Mouse (Mus musculus) limb, embryonic 11.5 days (tissue): ENCODE results near the gene Ptgis. TPM values are rescaled to one million over a fixed set of nuclear protein-coding genes. Genes with fewer than 3 reads are reported as not detected.

Experiments
- ATAC-seq: fragments of 200-750 bp; cut with Nextera tagmentation; 2 replicates; pipeline ENCODE4 v1.8.0; 2017; ENCODE audit warnings: low read depth; ENCODE audit not compliant: insufficient number of reproducible peaks, low FRiP score, low TSS enrichment
- DNase-seq: peaks from one replicate; pipeline ENCODE4 v3.0.0-alpha.2; 2015; ENCODE audit warnings: low spot score
- H3K27ac ChIP-seq: fragments of 300-500 bp; sonication (generic); replicated peaks from 2 replicates; pipeline ENCODE4 v1.5.1; 2014; ENCODE audit warnings: low read depth, mild to moderate bottlenecking, low read length
- H3K27me3 ChIP-seq: fragments of 300-500 bp; sonication (generic); 2 replicates; pipeline ENCODE4 v1.6.1; 2014; ENCODE audit warnings: mild to moderate bottlenecking, low read length, mixed read lengths; ENCODE audit not compliant: control insufficient read depth, insufficient read depth
- H3K36me3 ChIP-seq: fragments of 300-500 bp; sonication (generic); 2 replicates; pipeline ENCODE4 v1.6.1; 2014; ENCODE audit warnings: mild to moderate bottlenecking, low read length, moderate library complexity, mixed read lengths; ENCODE audit not compliant: control insufficient read depth, insufficient read depth
- H3K4me1 ChIP-seq: fragments of 300-500 bp; sonication (generic); 2 replicates; pipeline ENCODE4 v1.6.1; 2014; ENCODE audit warnings: low read length, mixed read lengths; ENCODE audit not compliant: control insufficient read depth, insufficient read depth
- H3K4me2 ChIP-seq: fragments of 300-500 bp; sonication (generic); 2 replicates; pipeline ENCODE4 v1.6.1; 2014; ENCODE audit warnings: low read depth, mild to moderate bottlenecking, moderate library complexity; ENCODE audit not compliant: severe bottlenecking
- H3K4me3 ChIP-seq: fragments of 300-500 bp; sonication (generic); 2 replicates; pipeline ENCODE4 v1.5.1; 2014; ENCODE audit warnings: low read depth, low read length
- H3K9ac ChIP-seq: fragments of 300-500 bp; sonication (generic); 2 replicates; pipeline ENCODE4 v1.6.1; 2014; ENCODE audit warnings: mild to moderate bottlenecking, low read length
- H3K9me3 ChIP-seq: fragments of 300-500 bp; sonication (generic); 2 replicates; pipeline ENCODE4 v1.6.1; 2016; ENCODE audit warnings: low read length; ENCODE audit not compliant: control insufficient read depth
- WGBS: fragments of 180-500 bp; shearing (Covaris S2); extraction: QIAGEN DNeasy Blood & Tissue Kit; methylation state at CpG from one replicate; pipeline ENCODE4 v1.1.7; 2014; 5-methylcytosine and 5-hydroxymethylcytosine counted together
- polyA plus RNA-seq: library from polyadenylated mRNA; unstranded; fragments of >200 nt; fragmentation: Nextera tagmentation; extraction: Ambion mirVana; gene quantifications from 2 replicates; pipeline ENCODE4 v1.2.1, GENCODE M21; 2014

Gene Ptgis
- polyA plus RNA-seq, 1 experiment from 2014 or later, result 19.6 TPM

GRCm38 (mm10) chr2:167267531-167268410, 27.4 kb upstream of the Ptgis start:
- Histone ChIP-seq H3K4me1 (no peaks in the 10 kb centered on the region), H3K9me3 (no peaks in the 10 kb centered on the region), H3K4me2 (no peak overlapping the region), H3K36me3 (no peaks in the 10 kb centered on the region), H3K9ac (no peak overlapping the region), H3K4me3 (no peak overlapping the region), H3K27me3 (no peaks in the 10 kb centered on the region), H3K27ac (no peak overlapping the region)
- 82% methylated on average over 14 of the region's 14 CpGs for WGBS
- ATAC-seq (no peak), DNase-seq (no peak)

- Histone ChIP-seq H3K4me2 (no peak overlapping the region), H3K9me3 (no peaks in the 10 kb centered on the region), H3K4me3 (no peak overlapping the region), H3K27me3 (no peaks in the 10 kb centered on the region), H3K27ac (no peak overlapping the region), H3K4me1 (no peaks in the 10 kb centered on the region), H3K9ac (no peak overlapping the region), H3K36me3 (no peaks in the 10 kb centered on the region)
- ATAC-seq, result no peak
- no peak for DNase-seq
- 95% methylated on average over 10 of the region's 10 CpGs for WGBS
Observed at GRCm38 (mm10) chr2:167266231-167266630, 25.8 kb upstream of the Ptgis start.

GRCm38 (mm10) chr2:167265806-167266205, 25.4 kb upstream of the Ptgis start:
- Histone ChIP-seq H3K4me3 (no peak overlapping the region), H3K4me2 (no peak overlapping the region), H3K4me1 (no peaks in the 10 kb centered on the region), H3K36me3 (no peaks in the 10 kb centered on the region), H3K27me3 (no peaks in the 10 kb centered on the region), H3K27ac (no peak overlapping the region), H3K9ac (no peak overlapping the region), H3K9me3 (no peaks in the 10 kb centered on the region)
- DNase-seq, result no peak
- 37% methylated on average over 4 of the region's 5 CpGs for WGBS
- ATAC-seq, result no peak

GRCm38 (mm10) chr2:167265021-167265420, 24.6 kb upstream of the Ptgis start:
- H3K27ac ChIP-seq, result no peak overlapping the region
- no peak overlapping the region for H3K4me2 ChIP-seq
- H3K36me3 ChIP-seq, result no peaks in the 10 kb centered on the region
- ATAC-seq (no peak), DNase-seq (no peak)
- H3K4me3 ChIP-seq, result no peak overlapping the region
- WGBS, result 87% methylated on average over 2 of the region's 2 CpGs
- no peaks in the 10 kb centered on the region for H3K27me3 ChIP-seq
- no peak overlapping the region for H3K9ac ChIP-seq
- no peaks in the 10 kb centered on the region for H3K4me1 ChIP-seq
- no peaks in the 10 kb centered on the region for H3K9me3 ChIP-seq

GRCm38 (mm10) chr2:167263931-167264330, 23.5 kb upstream of the Ptgis start:
- Histone ChIP-seq H3K9ac (no peak overlapping the region), H3K9me3 (no peaks in the 10 kb centered on the region), H3K27me3 (no peaks in the 10 kb centered on the region), H3K27ac (no peak overlapping the region), H3K4me2 (no peak overlapping the region), H3K4me3 (no peak overlapping the region), H3K36me3 (no peaks in the 10 kb centered on the region), H3K4me1 (no peaks in the 10 kb centered on the region)
- DNase-seq (no peak), ATAC-seq (no peak)
- 86% methylated on average over 11 of the region's 11 CpGs for WGBS

GRCm38 (mm10) chr2:167263040-167263810, 22.8 kb upstream of the Ptgis start:
- no peaks in the 10 kb centered on the region for H3K4me1 ChIP-seq
- DNase-seq (no peak), ATAC-seq (no peak)
- no peaks in the 10 kb centered on the region for H3K27me3 ChIP-seq
- H3K9me3 ChIP-seq, result no peaks in the 10 kb centered on the region
- 86% methylated on average over 8 of the region's 8 CpGs for WGBS
- H3K4me2 ChIP-seq, result no peak overlapping the region
- H3K4me3 ChIP-seq, result no peak overlapping the region
- no peaks in the 10 kb centered on the region for H3K36me3 ChIP-seq
- no peak overlapping the region for H3K27ac ChIP-seq
- no peak overlapping the region for H3K9ac ChIP-seq

- Histone ChIP-seq H3K4me3 (no peak overlapping the region), H3K9ac (no peak overlapping the region), H3K27ac (no peak overlapping the region), H3K9me3 (no peaks in the 10 kb centered on the region), H3K4me1 (no peaks in the 10 kb centered on the region), H3K36me3 (no peaks in the 10 kb centered on the region), H3K27me3 (no peaks in the 10 kb centered on the region), H3K4me2 (no peak overlapping the region)
- no peak for ATAC-seq
- no peak for DNase-seq
- 87% methylated on average over 10 of the region's 10 CpGs for WGBS
Observed at GRCm38 (mm10) chr2:167262433-167262832, 22.0 kb upstream of the Ptgis start.

GRCm38 (mm10) chr2:167261106-167261505, 20.7 kb upstream of the Ptgis start:
- H3K27me3 ChIP-seq, result no peaks in the 10 kb centered on the region
- no peak overlapping the region for H3K27ac ChIP-seq
- H3K36me3 ChIP-seq, result no peaks in the 10 kb centered on the region
- no peak overlapping the region for H3K9ac ChIP-seq
- H3K4me1 ChIP-seq, result no peaks in the 10 kb centered on the region
- DNase-seq, result no peak
- ATAC-seq, result no peak
- no peak overlapping the region for H3K4me3 ChIP-seq
- no peaks in the 10 kb centered on the region for H3K9me3 ChIP-seq
- 84% methylated on average over 4 of the region's 4 CpGs for WGBS
- H3K4me2 ChIP-seq, result no peak overlapping the region
